Mouse (Mus musculus): ENCODE measurements around the gene Mctp2.

GRCm38 (mm10) chr7:72195709-72196108 lies 110.7 kb downstream of the Mctp2 start:
- TF ChIP-seq POLR2A (IDR thresholded peaks at IDR 0.05; ENCODE audit: insufficient read depth, low read length) (no peak), CTCF (IDR thresholded peaks at IDR 0.05; ENCODE audit: low read depth, low read length) (no peak)

Data from ES-Bruce4 (cell line).